Mouse (Mus musculus): ENCODE measurements around the gene Slc9c1. TPM values are rescaled to one million over a fixed set of nuclear protein-coding genes. Genes with fewer than 3 reads are reported as not detected.
"Not testable (repeated sequence)": the region's sequence is repeated elsewhere in the genome, so short reads cannot be mapped to it uniquely, and the experiment has no call there.

The Slc9c1 gene
- polyA plus RNA-seq (2014; fragmentation: Nextera tagmentation; extraction: Ambion mirVana), result not detected in 2 replicates

DNA sequence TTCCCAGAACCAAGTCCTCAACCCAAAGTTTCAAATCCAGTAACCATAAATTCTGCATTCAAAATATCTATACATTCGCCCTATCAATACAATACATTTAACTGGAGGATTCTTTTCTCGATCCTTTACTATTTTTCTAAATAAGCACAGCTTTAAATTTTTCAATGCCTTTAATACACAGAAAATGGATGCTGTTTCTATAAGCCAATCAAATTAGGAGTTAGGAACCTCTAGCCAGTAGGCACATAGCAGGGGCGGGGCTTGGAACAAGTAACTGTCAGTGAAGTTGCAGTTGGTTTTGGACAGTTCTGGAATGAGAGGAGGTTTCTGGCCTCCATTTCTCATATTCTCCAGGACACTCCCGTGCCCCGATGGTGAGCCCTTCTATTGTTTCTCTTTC lies at the start of gene Slc9c1:
Gene Slc9c1, plus strand, starts transcription at position 301 of the 400 bp plus-strand sequence.
- Histone ChIP-seq H3K36me3 (ENCODE audit: control insufficient read depth, insufficient read depth, low read length) (no peaks in the 10 kb centered on the region), H3K9me3 (ENCODE audit: control insufficient read depth, low read length) (no peaks in the 10 kb centered on the region), H3K27me3 (ENCODE audit: control insufficient read depth, insufficient read depth, low read length) (no peaks in the 10 kb centered on the region), H3K9ac (ENCODE audit: low read length) (no peak within 1 kb of the TSS), H3K27ac (replicated peaks in 1 of 2; ENCODE audit: control insufficient read depth in 1 of 2, insufficient read depth in 1 of 2, low read depth in 2 of 2, low read length in 2 of 2) (no peak within 1 kb of the TSS), H3K4me1 (ENCODE audit: control insufficient read depth in 2 of 2, insufficient read depth in 2 of 2, low read length in 2 of 2) (no peaks in the 10 kb centered on the region), H3K4me3 (ENCODE audit: control insufficient read depth in 1 of 2, insufficient read depth in 1 of 2, low read depth in 1 of 2, low read length in 2 of 2) (no peak within 1 kb of the TSS), H3K4me2 (ENCODE audit: low read length) (no peak within 1 kb of the TSS)
- no peak for ATAC-seq (ENCODE audit: insufficient number of reproducible peaks, insufficient read depth, low FRiP score, low read depth)
- WGBS, result 88% methylated on average over 5 of the region's 5 CpGs

- ATAC-seq (ENCODE audit: insufficient number of reproducible peaks, insufficient read depth, low FRiP score, low read depth), result no peak
- no peaks in the 10 kb centered on the region for H3K27me3 ChIP-seq (ENCODE audit: control insufficient read depth, insufficient read depth, low read length)
- H3K36me3 ChIP-seq (ENCODE audit: control insufficient read depth, insufficient read depth, low read length), result no peaks in the 10 kb centered on the region
- WGBS, result 77% methylated on average over 5 of the region's 5 CpGs
- no peaks in the 10 kb centered on the region for H3K9me3 ChIP-seq (ENCODE audit: control insufficient read depth, low read length)
- no peak within 1 kb of the TSS for H3K27ac ChIP-seq (replicated peaks in 1 of 2; ENCODE audit: control insufficient read depth in 1 of 2, insufficient read depth in 1 of 2, low read depth in 2 of 2, low read length in 2 of 2)
- no peaks in the 10 kb centered on the region for H3K4me1 ChIP-seq (ENCODE audit: control insufficient read depth in 2 of 2, insufficient read depth in 2 of 2, low read length in 2 of 2)
- no peak within 1 kb of the TSS for H3K4me2 ChIP-seq (ENCODE audit: low read length)
- H3K4me3 ChIP-seq (ENCODE audit: control insufficient read depth in 1 of 2, insufficient read depth in 1 of 2, low read depth in 1 of 2, low read length in 2 of 2), result no peak within 1 kb of the TSS
- H3K9ac ChIP-seq (ENCODE audit: low read length), result no peak within 1 kb of the TSS
Observed at GRCm38 (mm10) chr16:45492927-45493326, 42.2 kb upstream of the Slc9c1 start, which contains the start of gene Gm609. Gm609 (minus strand) TSS chr16:45492969.

DNA sequence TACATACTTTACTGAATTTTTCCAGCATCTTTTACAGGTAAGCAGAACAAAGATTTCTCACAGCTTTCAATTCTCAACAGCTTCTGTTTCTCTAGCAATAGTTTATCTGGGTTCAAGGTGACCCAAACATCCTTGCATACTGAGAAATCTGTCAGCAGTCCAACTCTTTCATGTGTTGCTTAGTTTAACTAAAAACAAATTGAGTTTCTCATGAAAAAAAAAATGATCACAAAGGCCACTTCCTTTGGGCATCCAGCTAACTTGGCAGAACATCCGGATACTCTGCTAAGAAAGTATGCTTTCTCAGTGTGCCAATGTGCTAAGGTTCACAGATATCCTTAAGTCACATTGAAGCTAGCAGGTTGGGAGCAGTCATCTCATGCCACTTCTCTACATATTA lies 39.8 kb upstream of the Slc9c1 start:
- H3K27ac ChIP-seq (replicated peaks in 1 of 2; ENCODE audit: control insufficient read depth in 1 of 2, insufficient read depth in 1 of 2, low read depth in 2 of 2, low read length in 2 of 2), result no peak overlapping the region
- no peaks in the 10 kb centered on the region for H3K9me3 ChIP-seq (ENCODE audit: control insufficient read depth, low read length)
- no peak overlapping the region for H3K4me3 ChIP-seq (ENCODE audit: control insufficient read depth in 1 of 2, insufficient read depth in 1 of 2, low read depth in 1 of 2, low read length in 2 of 2)
- WGBS, result 76% methylated on average over 1 of the region's 1 CpGs
- no peak for ATAC-seq (ENCODE audit: insufficient number of reproducible peaks, insufficient read depth, low FRiP score, low read depth)
- no peak overlapping the region for H3K9ac ChIP-seq (ENCODE audit: low read length)
- no peak overlapping the region for H3K4me2 ChIP-seq (ENCODE audit: low read length)
- no peaks in the 10 kb centered on the region for H3K36me3 ChIP-seq (ENCODE audit: control insufficient read depth, insufficient read depth, low read length)
- H3K27me3 ChIP-seq (ENCODE audit: control insufficient read depth, insufficient read depth, low read length), result no peaks in the 10 kb centered on the region
- H3K4me1 ChIP-seq (ENCODE audit: control insufficient read depth in 2 of 2, insufficient read depth in 2 of 2, low read length in 2 of 2), result no peaks in the 10 kb centered on the region

- 73% methylated on average over 5 of the region's 5 CpGs for WGBS
- Histone ChIP-seq H3K4me2 (ENCODE audit: low read length) (no peak overlapping the region), H3K27me3 (ENCODE audit: control insufficient read depth, insufficient read depth, low read length) (no peaks in the 10 kb centered on the region), H3K27ac (replicated peaks in 1 of 2; ENCODE audit: control insufficient read depth in 1 of 2, insufficient read depth in 1 of 2, low read depth in 2 of 2, low read length in 2 of 2) (no peak overlapping the region), H3K36me3 (ENCODE audit: control insufficient read depth, insufficient read depth, low read length) (no peaks in the 10 kb centered on the region), H3K4me1 (ENCODE audit: control insufficient read depth in 2 of 2, insufficient read depth in 2 of 2, low read length in 2 of 2) (no peaks in the 10 kb centered on the region), H3K4me3 (ENCODE audit: control insufficient read depth in 1 of 2, insufficient read depth in 1 of 2, low read depth in 1 of 2, low read length in 2 of 2) (no peak overlapping the region), H3K9me3 (ENCODE audit: control insufficient read depth, low read length) (no peaks in the 10 kb centered on the region), H3K9ac (ENCODE audit: low read length) (no peak overlapping the region)
- ATAC-seq (ENCODE audit: insufficient number of reproducible peaks, insufficient read depth, low FRiP score, low read depth), result no peak
Observed at GRCm38 (mm10) chr16:45525551-45525950, 9.6 kb upstream of the Slc9c1 start.

DNA sequence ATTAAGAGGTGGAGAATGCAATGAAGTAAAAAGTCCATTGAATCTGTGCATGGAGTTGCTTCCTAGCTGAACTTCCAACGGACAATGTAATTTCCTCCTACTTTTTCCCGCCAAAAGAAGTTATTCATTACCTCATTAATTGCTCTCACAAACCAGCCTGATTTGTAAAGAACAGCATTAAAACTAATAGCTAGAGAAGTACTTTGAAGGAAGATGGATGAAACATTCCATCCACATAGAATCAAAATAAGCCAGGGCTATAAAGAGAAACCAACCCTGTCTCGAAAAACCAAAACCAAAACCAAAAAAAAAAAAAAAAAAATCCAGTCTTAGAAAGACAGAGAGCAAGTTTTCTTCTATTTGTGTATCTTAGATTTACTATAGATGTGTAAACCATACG lies 3.2 kb upstream of the Slc9c1 start, which contains the start of gene Gm17783:
Gene Gm17783, minus strand, starts transcription at position 101 of the 400 bp plus-strand sequence.
- Histone ChIP-seq H3K4me3 (ENCODE audit: control insufficient read depth in 1 of 2, insufficient read depth in 1 of 2, low read depth in 1 of 2, low read length in 2 of 2) (no peak within 1 kb of the TSS), H3K9ac (ENCODE audit: low read length) (no peak within 1 kb of the TSS), H3K27me3 (ENCODE audit: control insufficient read depth, insufficient read depth, low read length) (no peaks in the 10 kb centered on the region), H3K36me3 (ENCODE audit: control insufficient read depth, insufficient read depth, low read length) (no peaks in the 10 kb centered on the region), H3K4me1 (ENCODE audit: control insufficient read depth in 2 of 2, insufficient read depth in 2 of 2, low read length in 2 of 2) (no peaks in the 10 kb centered on the region), H3K27ac (replicated peaks in 1 of 2; ENCODE audit: control insufficient read depth in 1 of 2, insufficient read depth in 1 of 2, low read depth in 2 of 2, low read length in 2 of 2) (no peak within 1 kb of the TSS), H3K9me3 (ENCODE audit: control insufficient read depth, low read length) (no peaks in the 10 kb centered on the region), H3K4me2 (ENCODE audit: low read length) (no peak within 1 kb of the TSS)
- ATAC-seq (ENCODE audit: insufficient number of reproducible peaks, insufficient read depth, low FRiP score, low read depth), result no peak
- WGBS, result 74% methylated on average over 4 of the region's 4 CpGs

GRCm38 (mm10) chr16:45538342-45538741 lies 3.2 kb downstream of the Slc9c1 start:
- not testable (repeated sequence) for ATAC-seq (ENCODE audit: insufficient number of reproducible peaks, insufficient read depth, low FRiP score, low read depth); H3K4me3 ChIP-seq (ENCODE audit: control insufficient read depth in 1 of 2, insufficient read depth in 1 of 2, low read depth in 1 of 2, low read length in 2 of 2); H3K27ac ChIP-seq (replicated peaks in 1 of 2; ENCODE audit: control insufficient read depth in 1 of 2, insufficient read depth in 1 of 2, low read depth in 2 of 2, low read length in 2 of 2); H3K4me1 ChIP-seq (ENCODE audit: control insufficient read depth in 2 of 2, insufficient read depth in 2 of 2, low read length in 2 of 2); H3K36me3 ChIP-seq (ENCODE audit: control insufficient read depth, insufficient read depth, low read length); H3K9me3 ChIP-seq (ENCODE audit: control insufficient read depth, low read length); H3K9ac ChIP-seq (ENCODE audit: low read length); H3K27me3 ChIP-seq (ENCODE audit: control insufficient read depth, insufficient read depth, low read length); H3K4me2 ChIP-seq (ENCODE audit: low read length)
- WGBS, result 44% methylated on average over 1 of the region's 1 CpGs

GRCm38 (mm10) chr16:45542108-45542507 lies 7.0 kb downstream of the Slc9c1 start:
- Histone ChIP-seq H3K9ac (ENCODE audit: low read length) (no peak overlapping the region), H3K4me1 (ENCODE audit: control insufficient read depth in 2 of 2, insufficient read depth in 2 of 2, low read length in 2 of 2) (no peaks in the 10 kb centered on the region), H3K4me3 (ENCODE audit: control insufficient read depth in 1 of 2, insufficient read depth in 1 of 2, low read depth in 1 of 2, low read length in 2 of 2) (no peak overlapping the region), H3K27me3 (ENCODE audit: control insufficient read depth, insufficient read depth, low read length) (no peaks in the 10 kb centered on the region), H3K36me3 (ENCODE audit: control insufficient read depth, insufficient read depth, low read length) (no peaks in the 10 kb centered on the region), H3K9me3 (ENCODE audit: control insufficient read depth, low read length) (no peaks in the 10 kb centered on the region), H3K4me2 (ENCODE audit: low read length) (no peak overlapping the region), H3K27ac (replicated peaks in 1 of 2; ENCODE audit: control insufficient read depth in 1 of 2, insufficient read depth in 1 of 2, low read depth in 2 of 2, low read length in 2 of 2) (no peak overlapping the region)
- ATAC-seq (ENCODE audit: insufficient number of reproducible peaks, insufficient read depth, low FRiP score, low read depth), result no peak

- Histone ChIP-seq H3K27me3 (ENCODE audit: control insufficient read depth, insufficient read depth, low read length) (no peaks in the 10 kb centered on the region), H3K9me3 (ENCODE audit: control insufficient read depth, low read length) (no peaks in the 10 kb centered on the region), H3K4me2 (ENCODE audit: low read length) (no peak overlapping the region), H3K36me3 (ENCODE audit: control insufficient read depth, insufficient read depth, low read length) (no peaks in the 10 kb centered on the region), H3K27ac (replicated peaks in 1 of 2; ENCODE audit: control insufficient read depth in 1 of 2, insufficient read depth in 1 of 2, low read depth in 2 of 2, low read length in 2 of 2) (no peak overlapping the region), H3K9ac (ENCODE audit: low read length) (no peak overlapping the region), H3K4me3 (ENCODE audit: control insufficient read depth in 1 of 2, insufficient read depth in 1 of 2, low read depth in 1 of 2, low read length in 2 of 2) (no peak overlapping the region), H3K4me1 (ENCODE audit: control insufficient read depth in 2 of 2, insufficient read depth in 2 of 2, low read length in 2 of 2) (no peaks in the 10 kb centered on the region)
- WGBS, result 63% methylated on average over 3 of the region's 3 CpGs
- ATAC-seq (ENCODE audit: insufficient number of reproducible peaks, insufficient read depth, low FRiP score, low read depth), result no peak
Observed at GRCm38 (mm10) chr16:45544341-45544740, 9.2 kb downstream of the Slc9c1 start.
